Mouse (Mus musculus) left cerebral cortex, postnatal 10 days (tissue): ENCODE measurements around the gene Sec61b. TPM values are rescaled to one million over a fixed set of nuclear protein-coding genes. Genes with fewer than 3 reads are reported as not detected.

Experiments used
- DNase-seq, 2 experiments: peaks; one replicate each; pipeline ENCODE4 v3.0.0; 2021 to 2022; ENCODE audit warnings: low spot score in 2 of 2, mixed read lengths in 1 of 2; ENCODE audit errors: extremely low spot score in 1 of 2
- intact Hi-C: fragments of 180-260 bp; cut with DNase I; formaldehyde crosslinking; loops from one replicate; pipeline ENCODE4 v1.15.1; 2025
- total RNA-seq, 2 experiments: library from RNA; stranded (reverse); gene quantifications; 2 replicates each; pipeline ENCODE4 v1.2.3; 2021

The Sec61b gene
- 10 to 100 TPM; 60.1 to 66.0 TPM for total RNA-seq

GRCm38 (mm10) chr4:47473968-47474729, at the start of gene Sec61b, which contains the start of gene Alg2:
Gene Sec61b (plus strand): TSS chr4:47474658.
Gene Alg2 (minus strand): TSS chr4:47474333.
- intact Hi-C loops: no loop called here
- peak; percentile 94 to 99 for DNase-seq

GRCm38 (mm10) chr4:47425247-47425830, 49.1 kb upstream of the Sec61b start:
- intact Hi-C loops: loop anchor here (10.0 kb wide), 2 partner anchors 959 to 1259 kb away; no protein-coding TSS in a partner anchor
- DNase-seq: no peak

- DNase-seq: no peak
- intact Hi-C loops: loop anchor here (10.0 kb wide), 2 partner anchors 957 to 1257 kb away; no protein-coding TSS in a partner anchor
Measured at GRCm38 (mm10) chr4:47427606-47428005, 46.9 kb upstream of the Sec61b start.

DNA sequence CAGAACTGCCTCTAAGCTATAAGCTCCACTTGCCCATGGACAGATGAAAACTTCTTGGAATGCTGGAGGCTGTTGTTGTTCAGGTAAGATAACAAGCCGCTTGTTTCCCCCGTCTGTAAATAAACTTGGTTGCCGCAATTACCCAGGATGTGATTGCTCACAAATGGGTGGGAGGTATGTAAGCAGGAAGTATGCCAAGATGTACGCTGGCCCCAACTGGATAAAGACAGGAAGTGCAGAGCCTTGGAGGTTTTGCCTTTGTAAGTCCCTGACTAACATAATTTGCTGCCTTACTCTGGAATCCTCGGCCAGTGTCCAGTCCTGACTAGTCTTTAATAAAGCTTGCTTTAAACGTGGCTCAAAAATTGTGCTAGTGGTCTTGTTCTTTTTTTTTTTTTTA, 43.9 kb upstream of the Sec61b start:
- intact Hi-C loops: no loop called here
- DNase-seq: no peak

DNA sequence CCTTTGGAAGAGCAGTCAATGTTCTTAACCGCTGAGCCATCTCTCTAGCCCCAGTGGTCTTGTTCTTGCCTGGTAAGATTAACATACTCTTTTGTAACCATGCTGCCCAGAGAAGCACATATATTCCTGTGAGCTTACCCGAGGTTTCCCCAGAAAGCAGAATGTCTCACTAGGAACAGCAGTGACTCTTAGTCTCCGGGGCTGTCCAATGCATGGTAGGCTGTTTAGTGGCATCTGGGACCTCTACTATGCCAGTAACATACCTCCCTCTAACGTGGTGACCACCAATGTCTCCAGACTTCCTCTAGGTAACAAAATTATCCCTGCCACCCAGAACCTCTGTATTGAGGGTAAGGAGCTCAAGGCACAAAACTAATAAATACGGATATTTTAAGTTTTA, 43.4 kb upstream of the Sec61b start:
- DNase-seq: no peak
- intact Hi-C loops: no loop called here

DNA sequence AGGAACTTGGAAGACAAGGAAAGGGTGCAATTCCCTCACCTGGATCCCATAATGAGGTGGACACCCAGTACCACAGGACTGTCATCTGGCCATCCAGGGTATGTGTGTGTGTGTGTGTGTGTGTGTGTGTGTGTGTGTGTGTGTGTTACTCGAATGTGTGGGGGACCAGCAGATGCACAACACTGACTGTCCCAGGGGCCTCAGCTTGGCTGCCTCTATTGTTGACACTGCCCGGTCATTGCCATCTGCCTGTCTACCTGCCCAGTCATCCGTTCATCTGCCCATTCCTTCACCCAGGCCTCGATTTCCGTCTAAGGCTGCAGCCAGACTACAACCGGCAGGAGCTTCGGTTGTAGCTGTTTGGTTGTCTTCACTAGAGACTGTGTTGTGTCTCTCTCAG, 41.7 kb upstream of the Sec61b start:
- intact Hi-C loops: no loop called here
- DNase-seq: no peak

DNA sequence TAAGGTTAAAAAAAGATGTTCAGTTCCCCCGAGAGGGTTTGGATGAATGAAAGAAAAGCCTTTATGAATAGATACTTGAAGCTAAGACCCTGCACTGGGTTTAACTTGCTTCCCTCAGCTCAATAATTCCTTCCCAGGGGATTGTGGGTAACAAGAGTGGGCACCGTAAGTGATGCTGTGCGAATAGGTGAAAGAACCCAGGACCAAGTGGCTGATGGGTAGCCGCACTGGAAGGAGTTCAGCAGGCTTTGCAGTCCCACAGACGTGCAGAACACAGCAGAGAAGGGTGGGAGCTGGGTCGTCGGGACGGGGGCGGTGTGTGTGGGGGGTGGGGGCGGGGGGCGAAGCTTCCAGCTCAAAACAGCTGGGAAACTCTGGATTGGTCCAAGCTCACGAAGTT, 39.3 kb upstream of the Sec61b start:
- intact Hi-C loops: loop anchor here (5.0 kb wide), 2 partner anchors 67 to 607 kb away; no protein-coding TSS in a partner anchor
- DNase-seq: no peak

- DNase-seq: no peak
- intact Hi-C loops: loop anchor here (5.0 kb wide), 2 partner anchors 67 to 607 kb away; no protein-coding TSS in a partner anchor
Measured at GRCm38 (mm10) chr4:47435566-47436360, 38.7 kb upstream of the Sec61b start.

- intact Hi-C loops: loop anchor here (5.0 kb wide), 2 partner anchors 65 to 605 kb away; no protein-coding TSS in a partner anchor
- DNase-seq: peak; percentile 88 to 91
Measured at GRCm38 (mm10) chr4:47437365-47438340, 36.8 kb upstream of the Sec61b start.

- no peak for DNase-seq
- intact Hi-C loops: loop anchor here (5.0 kb wide), 2 partner anchors 63 to 603 kb away; no protein-coding TSS in a partner anchor
Measured at GRCm38 (mm10) chr4:47438956-47439355, 35.5 kb upstream of the Sec61b start.

DNA sequence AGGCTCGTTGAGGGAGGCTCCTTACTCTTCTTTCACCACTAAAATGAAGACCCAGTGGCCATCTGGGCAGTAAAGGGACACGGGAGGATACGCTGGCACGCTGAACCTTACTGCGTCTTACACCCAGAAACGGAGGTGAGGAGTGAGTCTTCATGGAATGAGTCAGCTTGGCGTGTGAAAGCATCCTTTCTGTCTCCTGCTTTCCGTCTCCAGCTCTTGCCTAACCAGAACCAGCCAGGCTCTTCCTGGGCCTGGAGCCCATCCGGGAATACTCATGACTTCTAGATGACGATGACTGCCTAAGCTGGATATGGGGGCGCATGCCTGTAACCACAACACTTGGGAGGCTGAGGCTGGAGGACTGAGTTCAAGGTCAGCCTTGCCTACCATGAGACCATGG, 33.5 kb upstream of the Sec61b start:
- no peak for DNase-seq
- intact Hi-C loops: no loop called here

DNA sequence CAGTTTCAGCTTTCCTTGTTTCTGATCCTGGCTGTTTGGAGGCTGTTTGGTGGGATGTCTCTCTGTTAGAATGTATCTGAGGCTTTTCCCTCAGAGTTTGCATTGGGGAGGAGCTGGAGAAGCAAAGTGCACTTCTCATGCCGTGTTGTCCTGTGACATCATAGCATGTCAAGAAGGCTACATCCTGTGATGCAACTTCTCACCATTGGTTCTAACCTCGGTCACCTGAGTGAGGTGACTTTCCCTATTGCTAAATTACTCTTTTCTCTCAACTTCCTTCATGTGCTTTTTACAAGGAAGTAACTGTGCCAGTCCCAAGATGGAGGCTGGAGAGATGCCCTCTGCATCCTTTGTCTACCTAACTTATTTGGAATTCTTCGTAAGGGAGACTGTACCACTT, 25.9 kb upstream of the Sec61b start:
- intact Hi-C loops: no loop called here
- DNase-seq: no peak

- DNase-seq: no peak
- intact Hi-C loops: no loop called here
Measured at GRCm38 (mm10) chr4:47449116-47449515, 25.3 kb upstream of the Sec61b start.

- intact Hi-C loops: no loop called here
- no peak for DNase-seq
Measured at GRCm38 (mm10) chr4:47449586-47450522, 24.6 kb upstream of the Sec61b start.

DNA sequence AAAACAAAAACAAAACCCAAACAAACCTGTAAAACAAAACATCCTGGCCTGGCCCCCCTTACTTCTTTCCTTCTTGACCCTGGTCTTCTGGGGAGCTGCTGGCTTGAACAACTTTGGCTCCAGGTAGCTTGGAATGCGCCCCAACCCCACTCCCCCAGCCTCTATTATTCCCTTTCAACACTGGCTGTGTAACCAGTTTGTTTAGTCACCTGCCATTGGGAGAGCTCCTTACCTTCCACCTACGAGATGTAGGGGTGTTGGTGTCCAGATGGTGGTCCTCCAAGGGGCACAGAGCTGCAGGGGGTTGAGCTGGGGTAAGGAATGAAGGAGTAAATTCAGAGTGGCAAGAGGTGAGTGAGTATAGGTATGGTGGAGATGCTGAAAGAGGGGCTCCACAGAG, 7.3 kb upstream of the Sec61b start:
- no peak for DNase-seq
- intact Hi-C loops: no loop called here

GRCm38 (mm10) chr4:47473586-47473967, 881 bp upstream of the Sec61b start:
- no peak for DNase-seq
- intact Hi-C loops: no loop called here
